Mouse (Mus musculus) c-Kit-positive CD71-positive TER-119-positive erythroid progenitor cells, embryonic 14.5 days (primary cell): ENCODE data around the gene Eps8l1.
"Not testable (repeated sequence)": the region's sequence is repeated elsewhere in the genome, so short reads cannot be mapped to it uniquely, and the experiment has no call there.

Experiments used
- DNase-seq: peaks from one replicate; pipeline ENCODE4 v3.0.0-alpha.2; 2013; ENCODE audit warnings: low spot score

The Eps8l1 gene

DNA sequence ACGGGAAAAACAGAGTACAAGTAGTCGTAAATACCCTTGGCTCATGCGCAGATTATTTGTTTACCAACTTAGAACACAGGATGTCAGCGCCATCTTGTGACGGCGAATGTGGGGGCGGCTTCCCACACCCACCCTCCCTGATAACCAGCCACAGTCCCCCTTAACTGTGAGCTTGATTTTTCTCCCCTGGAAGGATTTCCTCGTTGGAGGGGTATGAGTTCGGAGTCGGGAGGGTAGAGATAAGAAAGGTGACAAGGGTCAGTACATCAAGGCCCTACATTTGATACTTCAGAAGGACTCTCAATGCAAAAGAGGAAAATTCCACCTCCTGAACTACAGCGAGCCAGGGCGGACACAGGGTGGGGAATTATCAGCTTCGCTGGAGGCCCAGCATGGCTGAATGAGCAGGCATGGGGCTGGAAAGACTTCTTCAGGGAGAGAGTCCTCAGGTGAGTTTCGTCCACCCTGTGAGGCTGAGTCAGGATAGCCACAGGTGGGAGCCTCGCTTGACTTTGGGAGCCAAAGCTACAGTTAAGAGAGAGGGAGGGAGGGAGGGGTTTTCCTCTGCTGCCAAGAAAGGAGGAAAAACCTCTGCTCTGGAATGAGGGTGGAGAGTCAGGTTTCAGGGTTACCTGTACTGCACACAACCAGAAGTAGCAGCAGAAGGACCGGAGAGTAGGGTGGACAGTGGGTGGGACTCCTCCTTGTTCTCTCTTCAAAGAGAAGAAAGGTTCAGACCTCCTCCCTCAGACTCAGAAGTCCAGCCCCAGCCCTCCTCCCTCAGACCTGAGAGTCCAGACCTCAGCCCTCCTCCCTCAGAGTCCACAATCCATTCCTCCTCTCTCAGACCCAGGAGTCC, at the start of gene Eps8l1:
TSS of gene Eps8l1 (plus strand) at position 99 of the 859 bp plus-strand sequence.
- no peak for DNase-seq

DNA sequence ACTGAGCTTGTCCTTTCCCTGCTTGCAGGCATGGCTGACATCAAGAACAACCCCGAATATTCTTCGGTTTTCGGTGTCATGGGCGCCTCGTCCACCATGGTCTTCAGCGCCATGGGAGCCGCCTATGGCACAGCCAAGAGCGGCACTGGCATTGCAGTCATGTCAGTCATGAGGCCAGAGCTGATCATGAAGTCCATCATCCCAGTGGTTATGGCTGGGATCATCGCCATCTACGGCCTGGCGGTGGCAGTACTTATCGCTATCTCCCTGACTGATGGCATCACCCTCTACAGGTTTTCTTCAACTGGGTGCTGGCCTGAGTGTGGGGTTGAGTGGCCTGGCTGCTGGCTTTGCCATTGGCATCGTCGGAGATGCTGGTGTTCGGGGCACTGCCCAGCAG, 48.1 kb upstream of the Eps8l1 start:
- DNase-seq = not testable (repeated sequence)

DNA sequence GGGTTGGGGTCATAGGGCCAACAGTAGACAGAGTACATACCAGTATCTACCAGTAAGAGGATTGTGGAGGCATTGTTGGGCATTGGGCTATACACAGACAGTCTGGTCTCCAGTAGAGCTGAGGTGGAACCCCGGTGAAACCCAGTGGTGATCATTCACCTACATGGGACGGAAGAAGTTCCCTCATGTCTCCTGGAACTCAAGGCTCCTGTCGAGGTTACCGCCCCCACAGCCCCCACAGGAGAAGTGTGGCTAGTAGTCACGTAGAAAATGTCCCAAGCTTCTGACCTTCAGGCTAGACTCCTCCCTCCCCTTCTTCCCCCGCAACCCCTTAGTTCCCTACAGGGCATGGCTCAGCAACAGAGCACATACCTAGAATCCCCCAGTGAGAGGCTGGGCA, 40.8 kb upstream of the Eps8l1 start:
- DNase-seq = no peak

DNA sequence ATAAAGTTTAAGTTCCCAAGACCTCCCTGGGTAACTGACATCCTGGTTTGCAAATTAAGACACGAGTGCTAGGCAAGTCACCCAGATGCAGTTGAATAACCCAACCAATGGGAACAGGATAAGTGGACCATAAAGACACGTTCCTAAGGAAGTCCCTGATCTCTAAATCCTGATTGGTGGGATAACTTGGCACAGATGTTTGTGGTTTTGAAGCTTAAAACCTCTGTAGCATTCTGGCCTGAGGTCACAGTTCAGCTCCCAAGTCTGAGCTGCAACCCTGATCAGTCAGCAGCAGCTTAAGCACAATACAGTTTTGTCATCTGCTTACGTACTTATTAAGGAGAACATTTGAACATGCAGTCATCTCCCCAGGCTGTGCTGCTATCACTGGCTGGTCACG, 40.2 kb upstream of the Eps8l1 start:
- no peak for DNase-seq

DNA sequence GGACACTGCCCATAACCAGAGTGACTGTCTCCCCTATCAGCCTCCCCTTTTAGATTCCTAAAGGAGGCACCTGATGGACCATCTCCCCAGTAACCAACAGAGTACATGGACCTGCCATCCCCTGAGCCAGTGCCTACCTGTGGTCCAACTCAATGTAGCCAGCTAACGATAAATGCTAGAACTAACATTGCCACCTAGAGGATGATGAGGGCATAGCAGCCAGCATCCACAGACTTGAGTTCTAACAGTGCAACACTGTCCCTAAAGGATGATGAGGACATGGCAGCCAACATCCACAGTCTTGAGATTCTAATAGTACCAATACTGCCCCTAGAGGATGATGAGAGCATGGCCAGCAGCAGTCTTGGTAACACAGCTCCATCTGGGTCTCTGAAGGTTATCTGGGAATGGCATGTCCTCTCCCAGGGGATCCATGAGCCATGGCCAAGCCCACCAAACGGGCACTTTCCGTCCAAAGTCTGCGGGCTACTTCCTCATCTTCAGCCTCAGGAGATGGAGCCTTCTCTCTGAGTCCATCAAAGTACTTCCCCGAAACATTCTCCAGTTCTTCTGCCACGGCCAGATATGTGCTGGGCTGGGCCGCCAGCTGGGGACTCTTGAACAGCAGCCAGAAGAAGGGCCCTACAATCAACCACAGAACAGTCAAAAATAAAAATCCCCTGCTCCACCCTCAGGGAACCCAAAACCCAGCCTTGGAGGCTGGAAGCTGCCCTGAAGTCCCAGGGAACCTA, 33.1 kb upstream of the Eps8l1 start:
- peak; percentile 91 for DNase-seq

DNA sequence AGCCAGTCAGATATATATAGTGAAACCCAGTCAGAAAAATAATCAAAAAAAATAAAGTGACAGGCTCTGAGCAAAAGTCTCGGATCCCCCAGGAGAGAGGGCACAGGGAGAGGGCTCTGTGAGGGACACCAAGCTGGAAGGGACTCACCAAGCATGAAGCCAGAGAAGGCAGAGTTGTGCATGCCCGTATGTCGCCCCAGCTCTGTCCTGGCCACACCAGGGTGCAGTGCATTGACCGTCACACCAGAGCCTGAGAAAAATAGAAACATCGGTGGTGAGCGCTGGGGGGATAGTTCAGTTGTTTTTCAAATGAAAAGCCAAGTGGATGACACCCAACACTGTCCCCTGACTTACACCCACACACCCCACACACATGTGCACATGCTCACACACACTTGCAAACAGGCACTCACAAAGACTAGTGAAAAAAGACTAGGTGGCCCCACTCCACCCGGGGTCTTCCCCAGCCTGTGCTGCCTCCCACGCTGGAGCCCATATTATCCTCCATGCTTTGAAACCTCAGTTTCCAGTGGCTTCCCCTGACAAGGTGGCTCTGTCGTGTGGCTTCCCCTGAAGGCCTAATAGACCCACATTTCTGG, 30.1 kb upstream of the Eps8l1 start:
- DNase-seq = no peak

DNA sequence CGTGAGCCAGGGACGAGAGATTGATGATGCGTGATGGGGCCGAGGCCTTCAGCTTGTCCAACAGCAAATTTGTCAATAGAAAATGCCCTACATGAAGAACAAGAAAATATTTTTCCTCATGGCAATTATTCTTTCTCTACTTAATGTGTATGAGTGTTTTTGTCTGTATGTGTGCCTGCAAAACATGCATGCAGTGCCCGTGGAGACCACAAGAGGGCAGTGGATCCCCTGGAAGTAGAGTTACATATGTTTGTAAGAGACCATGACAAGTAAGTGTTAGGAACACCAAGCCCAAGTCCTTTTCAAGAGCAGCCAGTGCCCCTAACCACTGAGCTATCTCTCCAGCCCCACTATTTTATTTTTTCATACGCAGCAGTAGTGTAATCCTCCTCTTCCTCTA, 28.9 kb upstream of the Eps8l1 start:
- DNase-seq = peak; percentile 66

DNA sequence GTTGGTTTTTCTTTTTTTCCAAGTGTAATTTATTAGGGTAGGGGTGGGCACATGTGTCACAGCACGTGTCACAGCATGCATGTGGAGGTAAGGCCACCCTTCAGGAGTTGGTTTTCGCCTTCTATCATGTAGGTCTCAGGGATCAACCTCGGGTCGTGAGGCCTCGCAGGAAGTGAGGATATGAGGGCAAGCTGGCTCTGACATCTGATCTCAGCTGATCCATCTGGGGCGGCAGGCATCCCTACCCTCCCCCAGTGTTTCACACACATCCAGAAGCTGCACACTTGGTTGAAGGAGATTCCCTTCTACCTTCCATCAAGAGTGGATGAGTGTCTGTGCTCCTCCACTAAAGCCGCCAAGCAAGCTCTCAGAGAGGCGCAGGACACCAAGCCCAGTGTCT, 28.4 kb upstream of the Eps8l1 start:
- no peak for DNase-seq

DNA sequence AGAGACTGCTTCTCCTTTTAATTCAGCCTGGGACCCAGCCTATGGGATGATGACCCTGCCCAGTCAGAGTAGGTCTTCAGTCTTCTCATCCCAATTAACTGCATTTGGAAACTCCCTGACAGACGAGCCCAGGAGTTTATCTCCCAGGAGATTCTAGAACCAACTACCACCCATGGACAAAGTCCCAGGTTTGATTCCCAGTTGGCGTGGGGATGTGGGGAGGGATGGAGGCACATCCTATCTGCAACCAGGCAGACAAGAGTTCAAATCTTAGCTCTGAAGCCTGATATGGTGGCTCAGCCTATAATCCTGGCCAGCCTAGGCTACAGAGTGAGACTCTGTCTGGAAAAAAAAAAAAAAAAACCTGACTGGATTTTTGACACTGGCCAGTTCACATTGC, 22.8 kb upstream of the Eps8l1 start:
- DNase-seq = no peak

DNA sequence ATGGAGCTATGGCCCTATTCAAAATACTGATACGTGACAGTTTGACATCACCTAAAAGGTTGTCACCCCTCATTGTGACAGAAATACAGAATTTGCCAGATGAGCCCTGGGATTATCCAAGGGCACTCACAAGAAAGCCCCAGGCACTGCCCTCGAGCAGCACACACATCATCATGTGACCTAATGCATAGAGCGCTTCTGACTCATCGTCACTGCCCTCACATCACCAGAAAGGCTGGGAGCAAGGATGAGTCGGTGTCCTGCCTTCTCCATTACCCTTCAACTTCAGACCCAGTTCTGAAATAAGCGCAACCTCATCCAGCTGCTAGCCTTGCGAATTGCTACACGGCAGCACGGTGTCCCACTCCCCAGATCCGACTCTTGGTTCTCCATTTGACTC, 19.9 kb upstream of the Eps8l1 start:
- no peak for DNase-seq

DNA sequence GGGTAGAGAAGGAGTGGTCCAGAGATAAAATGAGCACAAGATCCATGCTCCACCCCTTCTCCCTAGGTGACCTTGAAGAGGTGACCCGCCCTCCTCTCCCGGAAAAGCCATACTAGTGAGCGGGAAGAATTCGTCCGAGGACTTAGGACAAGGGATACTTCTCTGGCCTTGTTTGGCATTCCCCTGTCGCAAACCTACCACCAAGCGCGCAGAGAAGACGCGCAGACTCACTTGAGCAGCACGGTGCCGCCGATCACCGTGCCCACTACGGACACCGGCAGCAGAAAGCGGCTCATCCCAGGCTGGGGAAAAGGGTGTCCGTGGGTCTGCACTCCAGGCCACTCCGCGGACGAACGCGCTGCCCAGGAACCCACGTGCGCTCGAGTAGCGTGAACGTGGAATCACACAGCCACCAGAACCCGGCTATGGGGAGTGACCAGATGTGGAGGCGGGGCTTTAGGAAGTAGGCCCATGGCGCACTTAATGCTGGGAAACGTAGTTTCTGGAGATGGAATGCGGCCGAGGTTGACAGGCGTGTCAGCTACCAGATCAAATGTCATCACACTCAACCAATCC, 15.2 kb upstream of the Eps8l1 start, which contains the start of gene Rdh13:
TSS of gene Rdh13 (minus strand) at position 434 of the 576 bp plus-strand sequence.
- DNase-seq = peak; percentile 78

DNA sequence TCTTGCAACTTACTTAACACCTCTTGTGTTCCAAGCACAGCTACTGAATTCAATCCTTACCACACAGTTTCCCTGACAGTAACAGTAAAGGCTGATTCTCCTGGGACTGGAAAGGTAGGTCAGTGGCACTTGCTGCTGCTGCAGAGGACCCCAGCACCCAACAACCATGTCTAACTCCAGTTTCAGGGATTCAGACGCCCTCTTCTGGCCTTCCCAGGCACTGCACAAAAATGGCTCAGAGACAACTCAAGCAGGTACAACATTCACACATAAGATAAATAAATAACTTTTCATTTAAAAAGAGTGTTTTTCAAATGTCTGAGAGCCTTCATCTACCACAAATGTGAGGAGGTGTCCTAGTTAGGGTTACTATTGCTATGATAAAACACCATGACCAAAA, 13.3 kb upstream of the Eps8l1 start:
- DNase-seq = peak; percentile 30

DNA sequence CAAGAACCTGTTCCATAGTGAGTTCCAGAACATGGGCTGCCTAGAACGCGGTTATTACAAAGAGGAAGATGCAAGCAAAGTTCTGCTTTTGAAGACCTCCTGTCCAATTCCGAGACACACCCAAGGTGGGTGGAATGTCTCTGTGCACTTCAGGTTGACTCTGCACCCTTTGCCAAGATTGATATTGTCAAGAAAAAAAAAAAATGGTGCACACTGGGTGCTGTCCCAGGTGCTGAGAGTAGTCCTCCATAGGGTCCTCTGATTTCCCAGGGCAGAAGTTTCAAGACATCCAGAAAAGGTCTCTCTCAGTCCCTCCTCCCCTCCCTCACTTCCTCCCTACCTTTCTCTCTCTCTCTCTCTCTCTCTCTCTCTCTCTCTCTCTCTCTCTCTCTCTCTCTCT, 12.0 kb upstream of the Eps8l1 start:
- DNase-seq = no peak

DNA sequence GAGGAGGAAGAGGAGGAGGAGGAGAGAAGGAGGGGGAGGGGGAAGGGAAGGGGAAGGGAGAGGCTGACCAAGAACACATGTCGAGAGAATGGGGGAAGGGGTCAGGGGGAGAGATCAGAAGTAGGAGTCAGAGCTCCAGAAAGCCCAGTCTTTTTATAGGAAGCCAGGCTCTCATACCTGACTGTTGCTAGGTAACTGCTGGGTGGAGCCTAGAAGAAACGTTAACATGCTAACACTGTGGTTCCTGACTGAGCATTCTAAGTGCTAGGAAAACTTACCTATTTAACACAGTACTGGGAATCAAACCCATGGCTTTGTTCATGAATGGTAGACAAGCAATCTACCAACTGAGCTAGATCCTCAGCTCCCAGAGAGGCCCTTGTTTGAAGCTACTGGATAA, 11.3 kb upstream of the Eps8l1 start:
- DNase-seq = no peak

DNA sequence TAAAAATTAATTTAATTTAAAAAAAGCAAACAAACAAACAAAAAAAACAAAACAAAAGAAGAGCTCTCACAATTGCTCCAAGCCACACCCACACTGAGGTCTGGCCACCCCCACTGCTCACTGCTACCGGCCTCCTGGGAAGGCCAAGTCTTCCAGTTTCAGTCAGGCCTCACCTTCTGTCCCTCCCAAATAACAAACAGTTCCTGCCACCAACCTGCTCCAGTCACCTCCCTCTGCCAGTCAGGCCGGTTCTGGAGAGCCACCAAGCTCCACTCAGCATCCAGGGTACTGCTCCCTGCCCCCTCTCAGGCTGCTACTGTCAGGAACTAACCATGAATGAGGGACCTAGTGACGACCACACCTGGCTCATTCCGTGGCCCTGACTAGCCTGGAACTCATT, 7.8 kb upstream of the Eps8l1 start:
- DNase-seq = no peak

DNA sequence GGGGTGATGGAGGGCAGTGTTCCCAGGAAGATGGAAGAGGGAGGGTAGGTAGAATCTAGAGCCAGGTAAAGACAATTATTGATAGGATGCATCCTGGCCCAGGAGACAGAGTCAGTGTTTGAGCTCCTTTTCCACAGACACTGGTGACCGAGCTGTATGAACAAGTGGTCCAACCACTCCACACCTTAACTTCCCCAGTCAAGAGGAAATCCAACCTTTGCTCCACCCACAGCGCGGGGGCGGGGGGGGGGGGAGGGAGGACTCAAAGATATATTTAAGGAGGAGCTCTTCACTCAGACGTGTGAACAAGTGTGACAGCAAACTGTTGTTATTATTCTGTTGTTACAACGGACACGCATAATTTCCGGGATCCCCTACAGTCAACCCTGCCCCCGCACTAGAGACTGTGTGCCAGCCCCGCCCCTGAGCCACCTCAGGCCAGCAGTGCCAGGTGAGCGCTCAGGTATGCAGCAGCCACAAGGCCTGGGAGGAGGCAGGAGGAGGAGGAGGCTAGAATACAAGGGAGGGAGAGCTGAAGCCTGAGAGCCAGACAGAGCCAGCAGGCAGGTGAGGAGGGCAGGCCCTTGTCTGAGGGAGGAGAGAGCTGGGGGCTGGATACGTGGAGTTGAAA, 3.8 kb downstream of the Eps8l1 start:
- no peak for DNase-seq

DNA sequence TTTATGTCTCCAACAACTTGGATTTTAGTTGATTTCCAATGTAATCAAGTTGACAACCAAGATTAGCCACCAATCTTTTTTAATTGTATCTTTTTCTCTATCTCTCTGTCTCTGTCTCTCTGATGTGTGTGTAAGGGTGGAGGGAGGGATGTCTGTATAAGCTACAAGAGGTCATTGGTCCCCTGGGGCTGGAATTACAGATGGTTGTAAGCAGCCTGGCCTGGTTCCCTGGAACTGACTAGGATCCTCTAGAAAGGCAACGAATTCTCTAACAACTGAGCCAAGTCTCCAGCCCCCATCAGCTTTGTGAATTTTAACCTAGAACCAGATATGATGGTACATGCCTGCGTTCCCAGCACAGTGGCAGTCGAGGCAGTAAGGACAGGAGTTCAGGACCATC, 7.3 kb downstream of the Eps8l1 start:
- DNase-seq = no peak

DNA sequence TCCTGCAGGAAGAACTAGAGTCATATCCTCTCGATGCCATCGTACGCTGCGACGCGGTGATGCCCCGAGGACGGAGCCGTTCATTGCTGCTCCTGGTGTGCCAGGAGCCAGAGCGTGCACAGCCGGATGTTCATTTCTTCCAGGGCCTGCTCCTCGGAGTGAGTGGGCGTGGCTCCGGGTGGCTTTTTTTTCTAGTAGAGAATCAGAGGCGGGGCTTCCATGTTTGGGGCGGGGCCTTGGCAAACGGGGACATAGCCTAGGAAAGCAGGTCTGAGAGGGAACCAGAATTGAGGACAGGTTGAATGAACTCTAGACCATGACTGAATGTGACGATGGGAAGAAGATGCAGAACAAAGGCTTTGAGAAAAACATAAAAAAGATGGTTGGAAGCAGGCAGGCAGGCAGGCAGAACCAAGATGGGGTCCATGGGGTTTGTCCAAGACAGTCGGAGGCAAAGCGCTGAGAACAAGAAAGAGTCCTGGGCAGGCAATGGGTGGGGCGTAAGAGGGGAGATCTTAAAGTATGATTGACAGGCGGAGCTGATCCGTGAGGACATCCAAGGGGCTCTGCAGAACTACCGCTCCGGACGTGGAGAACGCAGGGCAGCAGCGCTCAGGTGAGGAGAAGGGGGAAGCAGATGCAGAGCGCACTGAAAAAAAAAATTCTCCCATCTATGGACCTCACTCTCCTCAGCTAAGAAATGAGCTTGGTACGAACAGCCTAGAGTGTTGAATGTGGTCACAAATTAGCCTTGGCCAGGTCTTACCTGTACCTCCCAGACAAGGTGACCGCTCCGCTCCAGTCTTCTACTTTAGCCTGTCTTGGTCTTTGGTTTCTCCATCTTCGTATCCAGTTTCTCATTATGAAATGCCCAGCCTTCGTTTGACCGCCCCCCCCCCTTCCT, 10.1 kb downstream of the Eps8l1 start:
- DNase-seq = peak; percentile 18

DNA sequence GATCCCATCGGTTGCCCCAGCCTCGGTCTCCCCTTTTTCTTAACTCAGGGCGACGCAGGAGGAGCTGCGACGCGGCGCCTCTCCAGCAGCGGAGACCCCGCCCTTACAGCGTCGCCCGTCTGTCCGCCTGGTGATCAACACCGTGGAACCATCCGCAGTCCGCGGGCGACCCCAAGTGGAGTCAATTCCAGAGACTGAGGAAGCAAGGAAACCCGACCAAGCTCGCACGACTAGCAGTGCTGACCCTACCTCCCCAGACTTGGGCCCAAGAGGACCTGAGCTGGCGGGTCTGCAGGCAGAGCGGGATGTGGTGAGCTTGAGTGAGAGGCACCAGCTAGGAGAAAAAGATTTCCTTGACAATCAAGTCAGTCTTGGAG, 10.7 kb downstream of the Eps8l1 start:
- no peak for DNase-seq

DNA sequence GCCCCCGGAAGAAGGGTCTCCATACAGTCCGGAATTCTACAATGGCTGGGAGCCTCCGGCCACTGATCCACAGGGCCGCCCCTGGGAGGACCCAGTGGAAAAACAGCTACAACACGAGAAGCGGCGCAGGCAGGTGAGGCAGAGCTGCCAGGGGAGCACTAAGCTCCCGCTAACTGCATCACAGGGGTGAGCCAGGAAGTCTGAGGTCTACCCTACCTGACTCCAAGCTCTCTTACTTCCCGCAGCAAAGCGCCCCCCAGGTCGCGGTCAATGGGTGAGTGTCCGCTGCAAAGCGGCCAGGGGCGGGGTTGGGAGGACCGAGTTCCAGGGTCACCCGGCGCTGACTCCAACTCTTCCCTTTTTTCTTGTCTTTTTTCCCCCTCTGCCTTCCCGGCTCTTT, 13.5 kb downstream of the Eps8l1 start:
- no peak for DNase-seq
